10 mouse cellular contexts compared by ENCODE assay signal in the genomic region with DNA sequence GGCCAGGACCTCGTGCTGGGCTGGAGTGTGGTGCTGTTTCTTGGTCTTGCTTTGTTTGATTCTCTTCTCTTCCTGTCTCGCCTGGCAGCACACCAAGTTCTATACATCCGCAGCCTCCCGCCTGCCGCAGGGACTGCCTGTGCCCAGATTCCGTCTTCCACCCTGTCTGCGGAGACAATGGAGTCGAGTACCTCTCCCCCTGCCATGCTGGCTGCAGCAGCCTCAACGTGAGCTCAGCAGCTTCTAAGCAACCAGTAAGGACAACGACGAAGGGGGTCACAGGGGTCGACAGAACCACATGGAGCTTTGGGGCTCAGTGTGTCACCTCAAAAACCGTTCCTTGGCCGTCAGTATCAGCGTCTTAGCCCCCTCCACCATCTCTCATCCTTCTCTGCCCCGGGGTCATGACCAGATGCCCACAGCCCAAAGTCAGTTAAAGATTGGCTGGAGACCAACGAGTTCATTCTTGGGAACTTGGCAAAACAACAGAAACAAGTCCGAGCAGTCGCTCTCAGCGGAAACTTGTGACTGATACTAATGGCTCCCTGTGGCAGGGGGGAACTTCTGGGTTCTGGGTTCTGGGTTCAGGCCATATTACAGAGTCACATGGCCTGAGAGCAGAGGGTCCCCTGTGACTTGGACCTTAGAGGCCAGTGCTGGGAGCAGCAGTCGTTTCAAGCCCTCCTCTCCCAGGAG. TPM values are rescaled to one million over a fixed set of nuclear protein-coding genes. Genes with fewer than 3 reads are reported as not detected.
DNase-seq lines count a peak whose midpoint lies in the region; ATAC-seq and TF ChIP-seq lines count a peak whose summit lies in the region.
"Had no signal": no experiment of that assay in that cellular context is flagged by ENCODE, and none has a peak within 500 bp of the region (broad histone marks: within the 10 kb centered on the region; RNA-seq: fewer than 3 reads in every experiment).

No protein-coding gene starts in this region.

- no peaks in the 10 kb centered on the region for H3K4me1 ChIP-seq in forebrain, postnatal 0 days (ENCODE audit: insufficient read depth)
- H3K4me1 ChIP-seq in forebrain, embryonic 15.5 days, result no peaks in the 10 kb centered on the region
- no peaks in the 10 kb centered on the region; the same call in 1 of the 2 replicates for H3K4me1 ChIP-seq in heart, postnatal 0 days (ENCODE audit: control insufficient read depth, insufficient read depth)
- H3K4me1 ChIP-seq: neural tube, embryonic 15.5 days had no signal

- no peaks in the 10 kb centered on the region for H3K27me3 ChIP-seq in forebrain, postnatal 0 days (ENCODE audit: insufficient read depth, low read length)
- H3K27me3 ChIP-seq in forebrain, embryonic 15.5 days, result no peaks in the 10 kb centered on the region
- no peaks in the 10 kb centered on the region for H3K27me3 ChIP-seq in heart, postnatal 0 days (ENCODE audit: control insufficient read depth, insufficient read depth, low read length)
- H3K27me3 ChIP-seq: neural tube, embryonic 15.5 days had no signal

- no peak overlapping the region for H3K4me3 ChIP-seq in forebrain, postnatal 0 days (ENCODE audit: low read depth, low read length)
- H3K4me3 ChIP-seq in forebrain, embryonic 15.5 days, result no peak overlapping the region
- no peak overlapping the region for H3K4me3 ChIP-seq in heart, postnatal 0 days (ENCODE audit: low read depth, low read length)
- H3K4me3 ChIP-seq: neural tube, embryonic 15.5 days had no signal

- TF ChIP-seq EP300 in heart, postnatal 0 days (IDR thresholded peaks at IDR 0.05; ENCODE audit: low read depth), result no peak

- TF ChIP-seq CTCF in forebrain, postnatal 0 days (IDR thresholded peaks at IDR 0.05; ENCODE audit: low read depth), result no peak
- no peak for TF ChIP-seq CTCF in heart, postnatal 0 days (IDR thresholded peaks at IDR 0.05; ENCODE audit: low read depth)

- H3K27ac ChIP-seq in forebrain, postnatal 0 days (ENCODE audit: low read depth, low read length), result no peak overlapping the region
- H3K27ac ChIP-seq in forebrain, embryonic 15.5 days (replicated peaks), result no peak overlapping the region
- 0 out of 2 replicates have a peak overlapping the region, but pooled peaks have one; percentile 18 for H3K27ac ChIP-seq in heart, postnatal 0 days (ENCODE audit: low read depth)
- H3K27ac ChIP-seq: neural tube, embryonic 15.5 days had no signal

- peak; percentile 23; the same call in 1 of the 2 replicates for ATAC-seq in forebrain, postnatal 0 days
- no peak for ATAC-seq in forebrain, embryonic 15.5 days (replicated peaks)
- peak; percentile 50 for ATAC-seq in heart, postnatal 0 days (ENCODE audit: insufficient read depth, low read depth)

- H3K4me2 ChIP-seq in forebrain, postnatal 0 days (ENCODE audit: low read depth), result no peak overlapping the region
- no peak overlapping the region for H3K4me2 ChIP-seq in forebrain, embryonic 15.5 days (replicated peaks)
- no peak overlapping the region for H3K4me2 ChIP-seq in heart, postnatal 0 days (ENCODE audit: low read depth, low read length)
- H3K4me2 ChIP-seq: neural tube, embryonic 15.5 days had no signal

- no peak for DNase-seq in forebrain, postnatal 0 days
- DNase-seq in heart, adult 11 months, result peak; percentile 96
- peak; percentile 47 for DNase-seq in heart, postnatal 0 days (ENCODE audit: low spot score)
- DNase-seq in lung, adult 18-20 months, result peak; percentile 85 to 88
- no peak for DNase-seq in layer of hippocampus, postnatal 25 days (ENCODE audit: extremely low spot score in 1 of 2, low spot score in 1 of 2)
- DNase-seq in layer of hippocampus, postnatal 36 days, result no peak
- DNase-seq in thymus, postnatal 4 days, result no peak
- DNase-seq: cerebellum, adult 18-20 months had no signal

- 64% methylated on average over 21 of the region's 21 CpGs for WGBS in forebrain, postnatal 0 days
- WGBS in forebrain, embryonic 15.5 days, result 64% methylated on average over 21 of the region's 21 CpGs
- 51% methylated on average over 21 of the region's 21 CpGs for WGBS in heart, postnatal 0 days

- no peaks in the 10 kb centered on the region for H3K9me3 ChIP-seq in forebrain, postnatal 0 days (ENCODE audit: low read length)
- H3K9me3 ChIP-seq in forebrain, embryonic 15.5 days, result no peaks in the 10 kb centered on the region
- no peaks in the 10 kb centered on the region for H3K9me3 ChIP-seq in heart, postnatal 0 days (replicated peaks; ENCODE audit: control insufficient read depth, low read length)
- H3K9me3 ChIP-seq: neural tube, embryonic 15.5 days had no signal

- H3K36me3 ChIP-seq in forebrain, postnatal 0 days (ENCODE audit: insufficient read depth), result no peaks in the 10 kb centered on the region
- H3K36me3 ChIP-seq in forebrain, embryonic 15.5 days, result no peaks in the 10 kb centered on the region
- no peaks in the 10 kb centered on the region for H3K36me3 ChIP-seq in heart, postnatal 0 days (replicated peaks; ENCODE audit: control insufficient read depth, insufficient read depth, low read length)
- H3K36me3 ChIP-seq: neural tube, embryonic 15.5 days had no signal

- no peak overlapping the region for H3K9ac ChIP-seq in forebrain, postnatal 0 days
- H3K9ac ChIP-seq in forebrain, embryonic 15.5 days (replicated peaks), result no peak overlapping the region
- H3K9ac ChIP-seq in heart, postnatal 0 days (replicated peaks; ENCODE audit: low read depth, low read length), result no peak overlapping the region
- H3K9ac ChIP-seq: neural tube, embryonic 15.5 days had no signal

RNA-seq across cellular contexts. Expression of a gene that starts 34.6 kb away (rescaled TPM):
- 120 and 145 TPM in 2 replicates for total RNA-seq in forebrain, postnatal 0 days (2014; rRNA removed)
- 81.0 and 133 TPM in 2 replicates for polyA plus RNA-seq in forebrain, postnatal 0 days (2015; fragmentation: Nextera tagmentation; extraction: Ambion mirVana)
- 62.3 and 63.3 TPM in 2 replicates for polyA plus RNA-seq in forebrain, embryonic 15.5 days (2015; fragmentation: Nextera tagmentation; extraction: Ambion mirVana)
- 1.7 and 1.9 TPM in 2 replicates for total RNA-seq in heart, postnatal 0 days (2014; rRNA removed; ENCODE audit: low replicate concordance)
- 1.9 and 2.1 TPM in 2 replicates for polyA plus RNA-seq in heart, postnatal 0 days (2015; fragmentation: Nextera tagmentation; extraction: Ambion mirVana)
- 100 to 1,000 TPM; 454 to 464 TPM for total RNA-seq in layer of hippocampus, postnatal 25 days (2021)
- total RNA-seq in layer of hippocampus, postnatal 36 days (2021), result 100 to 1,000 TPM; 439 to 461 TPM

Comparison
In these comparisons a context has a peak if more than half of its experiments do, and no peak if none do; other contexts are left out.
1. DNase-seq: peak in heart, adult 11 months (single experiment), heart, postnatal 0 days (single experiment) and lung, adult 18-20 months (2 of 2); none in forebrain, postnatal 0 days (single experiment), layer of hippocampus, postnatal 25 days (0 of 2), layer of hippocampus, postnatal 36 days (0 of 2) and thymus, postnatal 4 days (single experiment).
2. RNA of a gene that starts 34.6 kb away (total RNA-seq): 454 to 464 TPM in layer of hippocampus, postnatal 25 days, 439 to 461 TPM in layer of hippocampus, postnatal 36 days and 120 to 145 TPM in forebrain, postnatal 0 days; 1.7 to 1.9 TPM in heart, postnatal 0 days; every median in the first group is over 10 times any median in the second.